In genomic region chr17:43419204-43419603, GRCm38 (mm10) we compare ENCODE assay signal across 21 mouse cellular contexts. TPM values are rescaled to one million over a fixed set of nuclear protein-coding genes. Genes with fewer than 3 reads are reported as not detected.
A peak's percentile ranks its signal among the peaks of the same experiment; 100 is the strongest.
DNase-seq lines count a peak whose midpoint lies in the region; TF ChIP-seq lines count a peak whose summit lies in the region.
"Had no signal": no experiment of that assay in that cellular context is flagged by ENCODE, and none has a peak within 500 bp of the region (broad histone marks: within the 10 kb centered on the region; RNA-seq: fewer than 3 reads in every experiment).

No protein-coding gene starts in this region.

- no peaks in the 10 kb centered on the region for H3K79me2 ChIP-seq in liver, adult 2 months (ENCODE audit: control insufficient read depth, insufficient read depth, low read length)

- 73% methylated on average over 5 of the region's 5 CpGs for whole genome bisulfite sequencing in heart, embryonic 10.5 days
- 70% methylated on average over 5 of the region's 5 CpGs for WGBS in liver, adult 2 months

- no peak overlapping the region for H3K27ac ChIP-seq in heart, embryonic 10.5 days
- H3K27ac ChIP-seq in liver, adult 2 months (replicated peaks; ENCODE audit: insufficient read depth, low read depth, low read length): no peak overlapping the region
- H3K27ac ChIP-seq: forebrain, embryonic 15.5 days; limb, embryonic 12.5 days; midbrain, embryonic 13.5 days had no signal

- no peaks in the 10 kb centered on the region for H3K27me3 ChIP-seq in heart, embryonic 10.5 days (ENCODE audit: insufficient read depth, poor library complexity, severe bottlenecking)
- H3K27me3 ChIP-seq in liver, adult 2 months (ENCODE audit: control insufficient read depth, insufficient read depth, low read length): no peaks in the 10 kb centered on the region
- H3K27me3 ChIP-seq: CH12.LX; forebrain, embryonic 15.5 days; limb, embryonic 12.5 days; midbrain, embryonic 13.5 days had no signal

- no peaks in the 10 kb centered on the region for H3K9me3 ChIP-seq in heart, embryonic 10.5 days
- H3K9me3 ChIP-seq: forebrain, embryonic 15.5 days; limb, embryonic 12.5 days; midbrain, embryonic 13.5 days had no signal

- H3K36me3 ChIP-seq in heart, embryonic 10.5 days: no peaks in the 10 kb centered on the region
- peaks cover 2% of the 10 kb centered on the region; the same call in 1 of the 2 replicates for H3K36me3 ChIP-seq in liver, adult 2 months (ENCODE audit: control insufficient read depth, insufficient read depth, low read length)
- H3K36me3 ChIP-seq: forebrain, embryonic 15.5 days; limb, embryonic 12.5 days; midbrain, embryonic 13.5 days had no signal

- no peak overlapping the region for H3K9ac ChIP-seq in liver, adult 2 months (ENCODE audit: low read depth, low read length)
- H3K9ac ChIP-seq: forebrain, embryonic 15.5 days; limb, embryonic 12.5 days; midbrain, embryonic 13.5 days had no signal

- peak; percentile 13; the same call in 1 of the 2 replicates for TF ChIP-seq CTCF in liver, adult 2 months (IDR thresholded peaks at IDR 0.05; ENCODE audit: low read depth, low read length)

- peak; percentile 41 for DNase-seq in heart, adult 11 months
- no peak for DNase-seq in heart, embryonic 10.5 days (ENCODE audit: low spot score)
- no peak for DNase-seq in liver, adult 2 months (ENCODE audit: extremely low read depth, low read depth, low spot score)
- DNase-seq in liver (no peak), A20 (ENCODE audit: low read depth, low spot score) (peak; percentile 6), ZHBTc4 (ENCODE audit: low read depth, low spot score) (peak; percentile 47)
- DNase-seq in cerebellum, adult 11-12 months: no peak
- DNase-seq in embryo, embryonic 10.5 days (ENCODE audit: low spot score): no peak
- DNase-seq: adrenal gland, postnatal 10 days; cerebellum, adult 11 months; cerebellum, postnatal 14 days; embryo, embryonic 11 days; heart, postnatal 4 days; kidney, adult 9 months; lung, adult 18-20 months; thymus, adult 18-20 months had no signal

- 0 out of 2 replicates have a peak, but pooled peaks cover 6% of the 10 kb centered on the region for H3K4me1 ChIP-seq in heart, embryonic 10.5 days
- peaks cover 2% of the 10 kb centered on the region; the same call in 1 of the 2 replicates for H3K4me1 ChIP-seq in liver, adult 2 months (ENCODE audit: control insufficient read depth, insufficient read depth, low read length)
- H3K4me1 ChIP-seq: forebrain, embryonic 15.5 days; limb, embryonic 12.5 days; midbrain, embryonic 13.5 days had no signal

- TF ChIP-seq POLR2A in liver, adult 2 months (IDR thresholded peaks at IDR 0.05; ENCODE audit: extremely low read depth, insufficient read depth, low read length): no peak

- H3K4me3 ChIP-seq in heart, embryonic 10.5 days: no peak overlapping the region
- no peak overlapping the region for H3K4me3 ChIP-seq in liver, adult 2 months (ENCODE audit: insufficient read depth, low read depth, low read length)
- H3K4me3 ChIP-seq: forebrain, embryonic 15.5 days; limb, embryonic 12.5 days; midbrain, embryonic 13.5 days; myocyte had no signal

RNA-seq across cellular contexts. Expression of gene Adgrf5, which starts 59.0 kb away (rescaled TPM):
- 12.6 and 19.4 TPM in 2 replicates for polyA plus RNA-seq in heart, embryonic 10.5 days (2016; fragmentation: Nextera tagmentation; extraction: Ambion mirVana)
- 25.8 and 29.6 TPM in 2 replicates for total RNA-seq in liver, adult 2 months (2014; rRNA removed)
- polyA plus RNA-seq in liver, adult 2 months (2012; rRNA removed): 4.7 and 6.0 TPM in 2 replicates
- total RNA-seq: CH12.LX had no signal

Comparison
In these comparisons a context has a peak if more than half of its experiments do, and no peak if none do; other contexts are left out.
1. DNase-seq: peak in heart, adult 11 months (single experiment), A20 (single experiment) and ZHBTc4 (single experiment); none in heart, embryonic 10.5 days (single experiment), liver, adult 2 months (single experiment), liver (single experiment), cerebellum, adult 11-12 months (single experiment) and embryo, embryonic 10.5 days (single experiment).